Mouse (Mus musculus) left cerebral cortex, postnatal 4 days (tissue): ENCODE results near the gene Arhgap27. TPM values are rescaled to one million over a fixed set of nuclear protein-coding genes. Genes with fewer than 3 reads are reported as not detected.

Source experiments
- DNase-seq: peaks from one replicate; pipeline ENCODE4 v3.0.0-alpha.2; 2022
- intact Hi-C: fragments of 180-260 bp; cut with DNase I; formaldehyde crosslinking; loops from one replicate; pipeline ENCODE4 v1.15.1; 2025
- total RNA-seq, 2 experiments: library from RNA; stranded (reverse); gene quantifications; 2 replicates each; pipeline ENCODE4 v1.2.3; 2021

Gene Arhgap27
- total RNA-seq, 2 experiments from 2014 or later, result 4.7 to 5.1 TPM

DNA sequence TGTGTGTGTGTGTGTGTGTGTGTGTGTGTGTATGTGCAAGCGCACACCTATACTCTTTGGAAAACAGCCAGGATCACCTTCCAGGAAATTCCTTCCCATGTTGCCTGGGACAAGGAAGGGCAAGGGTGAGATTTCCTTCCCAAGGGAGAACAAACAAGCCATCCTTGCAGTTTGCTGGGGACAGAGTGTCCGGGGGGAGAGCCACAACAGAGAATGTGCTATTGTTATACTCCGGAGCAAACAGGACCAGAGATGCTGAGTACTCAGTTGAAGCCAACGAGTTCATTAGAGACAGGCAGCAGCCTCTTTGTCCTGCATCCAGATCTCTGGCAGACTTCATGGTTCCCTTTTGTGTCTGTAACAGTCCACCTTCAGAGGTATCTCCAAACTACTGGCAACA is 5.2 kb downstream of the Arhgap27 start:
- intact Hi-C loops, result loop anchor here (10.0 kb wide), 1 partner anchor 196 kb away; no protein-coding TSS in a partner anchor
- DNase-seq, result no peak

- no peak for DNase-seq
- intact Hi-C loops, result loop anchor here (10.0 kb wide), 1 partner anchor 197 kb away; no protein-coding TSS in a partner anchor
These were observed 5.8 kb downstream of the Arhgap27 start for GRCm38 (mm10) chr11:103357710-103358109.

DNA sequence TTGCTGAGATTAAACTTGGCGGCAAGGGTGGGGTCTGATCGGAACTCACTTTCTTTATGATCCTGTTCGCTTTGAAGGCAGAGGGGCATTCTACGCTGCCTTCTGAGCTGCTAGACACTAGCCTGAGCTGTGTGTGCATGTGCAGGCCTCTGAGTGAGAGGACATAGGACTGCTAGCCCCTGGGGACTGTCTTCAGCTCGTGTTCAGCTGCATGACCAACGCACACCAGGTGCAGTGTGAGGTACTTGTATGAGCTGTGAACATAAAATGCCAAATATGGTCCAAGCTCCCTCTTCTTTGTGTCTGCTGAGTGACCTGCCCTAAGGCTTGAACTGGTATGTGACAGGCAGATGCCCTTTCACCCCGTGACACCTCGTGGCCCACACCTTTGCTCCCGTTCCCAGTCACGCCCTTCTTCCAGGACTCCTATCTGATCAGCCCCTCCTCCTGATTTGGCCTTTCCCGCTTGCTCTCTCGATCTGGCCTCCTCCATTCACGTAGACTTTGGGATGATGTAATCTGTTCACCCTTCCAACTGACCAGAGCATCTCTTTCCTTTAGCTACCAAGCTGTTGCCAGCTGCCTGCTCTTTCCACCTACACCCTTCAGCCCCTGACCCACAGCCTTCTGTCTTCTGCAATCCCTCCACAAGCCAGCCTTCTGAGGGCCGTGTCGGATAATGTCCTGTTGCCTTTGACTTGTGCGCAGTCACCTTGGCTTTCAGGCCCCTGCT is 6.4 kb downstream of the Arhgap27 start:
- intact Hi-C loops, result loop anchor here (10.0 kb wide), 1 partner anchor 198 kb away; no protein-coding TSS in a partner anchor
- DNase-seq, result no peak

- intact Hi-C loops, result loop anchor here (10.0 kb wide), 1 partner anchor 199 kb away; no protein-coding TSS in a partner anchor
- DNase-seq, result no peak
These were observed 7.4 kb downstream of the Arhgap27 start for GRCm38 (mm10) chr11:103356032-103356571.

DNA sequence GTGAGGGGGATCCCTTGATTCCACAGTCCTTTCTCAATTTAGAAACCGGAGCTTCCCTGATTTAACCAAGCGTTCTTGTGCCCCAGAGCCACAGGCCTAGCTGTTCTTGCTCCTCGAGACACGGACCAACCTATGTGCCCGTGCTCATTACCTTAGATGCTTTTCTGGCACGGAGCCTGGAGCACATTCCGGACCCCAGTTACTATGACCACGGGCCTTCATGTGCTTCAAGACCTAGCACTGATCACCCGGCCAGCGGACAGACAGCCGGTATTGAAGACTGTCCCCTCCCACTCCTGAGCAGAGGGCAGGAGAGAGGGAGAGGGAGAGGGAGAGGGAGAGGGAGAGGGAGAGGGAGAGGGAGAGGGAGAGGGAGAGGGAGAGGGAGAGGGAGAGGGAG is 8.2 kb downstream of the Arhgap27 start:
- no peak for DNase-seq
- intact Hi-C loops, result loop anchor here (10.0 kb wide), 1 partner anchor 200 kb away; no protein-coding TSS in a partner anchor

GRCm38 (mm10) chr11:103354033-103354432 is 9.5 kb downstream of the Arhgap27 start:
- intact Hi-C loops, result loop anchor here (10.0 kb wide), 1 partner anchor 201 kb away; no protein-coding TSS in a partner anchor

GRCm38 (mm10) chr11:103352239-103352814 is 11.2 kb downstream of the Arhgap27 start:
- DNase-seq, result no peak
- intact Hi-C loops, result loop anchor here (10.0 kb wide), 1 partner anchor 202 kb away; no protein-coding TSS in a partner anchor

More at GRCm38 (mm10) chr11:103354033-103354432, 9.5 kb downstream of the Arhgap27 start:
- no peak for DNase-seq

- intact Hi-C loops, result loop anchor here (10.0 kb wide), 1 partner anchor 204 kb away; no protein-coding TSS in a partner anchor
- DNase-seq, result no peak
These were observed 12.7 kb downstream of the Arhgap27 start for GRCm38 (mm10) chr11:103350711-103351315.

GRCm38 (mm10) chr11:103349699-103350098 is 13.8 kb downstream of the Arhgap27 start:
- DNase-seq, result no peak
- intact Hi-C loops, result loop anchor here (10.0 kb wide), 1 partner anchor 205 kb away; no protein-coding TSS in a partner anchor

DNA sequence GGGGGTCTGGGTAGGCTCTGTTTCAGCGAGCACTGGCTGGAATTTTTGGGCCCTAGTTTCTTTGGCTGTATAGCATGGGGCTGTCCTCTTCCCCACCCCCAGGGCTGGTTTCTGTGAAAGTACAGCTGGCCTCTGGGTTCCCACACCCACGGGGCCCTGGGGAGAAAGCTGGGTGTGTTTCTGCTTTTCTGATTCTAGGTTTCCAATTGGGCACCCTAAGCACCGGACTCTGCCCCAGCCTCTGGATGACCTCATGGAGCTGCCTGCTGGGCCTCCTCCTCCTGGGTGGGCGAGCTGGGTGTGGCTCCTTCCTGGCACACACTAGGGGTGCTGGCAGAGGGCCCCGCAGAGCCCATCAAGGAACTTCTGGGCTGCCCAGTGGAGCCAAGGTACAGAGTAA is 16.8 kb downstream of the Arhgap27 start:
- intact Hi-C loops, result no loop called here
- no peak for DNase-seq

DNA sequence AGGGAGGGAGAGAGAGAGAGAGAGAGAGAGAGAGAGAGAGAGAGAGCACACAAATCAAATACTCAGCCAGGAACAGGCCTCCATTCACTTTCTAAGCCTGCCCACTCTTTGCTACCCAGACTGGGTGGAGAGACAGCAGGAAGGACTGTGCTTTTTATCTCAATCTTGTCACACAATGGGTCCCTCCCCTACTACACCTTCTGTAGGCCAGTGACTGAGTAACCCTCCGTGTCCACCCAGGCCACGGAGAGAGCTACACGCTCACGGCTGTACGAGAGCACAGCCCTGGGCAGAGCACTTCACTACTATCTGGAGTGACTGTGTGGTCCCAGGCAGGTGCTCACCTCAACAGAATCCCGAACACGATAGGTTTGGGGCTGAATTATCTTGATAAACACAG is 17.3 kb downstream of the Arhgap27 start:
- no peak for DNase-seq
- intact Hi-C loops, result no loop called here

GRCm38 (mm10) chr11:103345408-103346091 is 17.9 kb downstream of the Arhgap27 start:
- no peak for DNase-seq
- intact Hi-C loops, result no loop called here

- no peak for DNase-seq
- intact Hi-C loops, result no loop called here
These were observed 18.8 kb downstream of the Arhgap27 start for GRCm38 (mm10) chr11:103344494-103345332.

GRCm38 (mm10) chr11:103343881-103344280 is 19.6 kb downstream of the Arhgap27 start:
- intact Hi-C loops, result no loop called here
- no peak for DNase-seq

GRCm38 (mm10) chr11:103343063-103343462 is 20.4 kb downstream of the Arhgap27 start:
- DNase-seq, result no peak
- intact Hi-C loops, result no loop called here

- intact Hi-C loops, result no loop called here
- DNase-seq, result no peak
These were observed 22.8 kb downstream of the Arhgap27 start for GRCm38 (mm10) chr11:103340677-103341076.

- no peak for DNase-seq
- intact Hi-C loops, result no loop called here
These were observed 23.4 kb downstream of the Arhgap27 start for GRCm38 (mm10) chr11:103340130-103340529.

DNA sequence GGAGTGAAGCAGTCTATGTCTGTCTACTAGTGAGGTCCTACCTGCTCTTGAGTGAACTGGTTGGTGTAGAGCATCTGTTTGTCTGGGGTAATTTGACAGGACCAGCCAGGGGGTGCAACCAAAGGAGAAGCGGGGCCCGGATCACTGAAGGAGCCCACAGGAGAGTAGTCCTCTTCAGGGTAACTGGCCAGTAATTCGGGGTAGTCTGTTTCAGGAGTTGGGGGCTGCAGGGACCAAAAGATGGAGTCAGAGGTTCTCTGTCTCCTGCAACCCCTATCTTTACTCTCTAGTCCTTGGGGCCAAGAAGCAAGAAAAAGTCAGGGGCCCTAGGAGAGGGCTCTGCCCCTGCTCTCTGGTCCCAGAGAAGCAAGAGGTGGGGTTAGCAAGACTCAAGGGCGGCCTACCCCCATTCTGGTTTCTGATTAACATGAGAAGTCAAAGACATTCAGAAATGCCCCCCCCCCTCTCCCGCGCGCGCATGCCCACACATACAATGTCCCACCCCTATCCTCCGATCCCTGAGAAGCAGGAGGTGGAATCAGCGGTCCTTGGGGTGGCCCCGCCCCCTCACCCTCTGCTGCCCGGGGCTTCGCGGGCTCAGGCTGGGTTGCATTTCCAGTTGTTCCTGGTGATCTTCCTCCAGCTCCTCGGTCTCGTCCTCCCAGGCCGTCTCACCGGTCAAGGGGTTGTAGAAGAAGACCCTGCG is 23.9 kb downstream of the Arhgap27 start:
- intact Hi-C loops, result no loop called here

GRCm38 (mm10) chr11:103338671-103339070 is 24.8 kb downstream of the Arhgap27 start:
- intact Hi-C loops, result no loop called here
- no peak for DNase-seq

More for the DNA sequence above, 23.9 kb downstream of the Arhgap27 start:
- no peak for DNase-seq
